In the genomic region with DNA sequence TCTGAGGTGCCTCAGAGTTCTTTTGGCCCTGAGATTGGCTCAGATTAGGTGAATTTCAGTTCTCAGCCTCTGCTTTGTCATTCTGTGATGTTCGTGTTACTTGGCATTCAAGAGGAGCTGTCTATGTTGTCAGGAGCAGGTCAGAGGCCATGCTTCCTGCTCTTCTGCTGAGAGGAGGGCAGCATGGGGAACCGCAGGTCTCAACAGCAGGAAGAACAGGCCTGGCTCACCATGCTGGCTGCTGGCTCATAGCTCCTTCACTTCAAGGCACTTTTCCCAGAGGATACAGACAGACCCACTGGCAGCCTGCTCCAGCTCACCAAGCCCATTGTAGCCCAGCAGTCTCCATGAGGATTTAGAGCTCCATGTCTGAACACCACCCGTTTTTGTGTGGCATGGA, we compare ENCODE assay signal across 26 mouse cellular contexts.
A peak's percentile ranks its signal among the peaks of the same experiment; 100 is the strongest.
DNase-seq lines count a peak whose midpoint lies in the region; ATAC-seq and TF ChIP-seq lines count a peak whose summit lies in the region.
"Had no signal": no experiment of that assay in that cellular context is flagged by ENCODE, and none has a peak within 500 bp of the region (broad histone marks: within the 10 kb centered on the region; RNA-seq: fewer than 3 reads in every experiment).

No protein-coding gene starts in this region.

- 80% methylated on average over 3 of the region's 3 CpGs for WGBS in forebrain, postnatal 0 days
- 61% methylated on average over 3 of the region's 3 CpGs for WGBS in forebrain, embryonic 15.5 days
- 24% methylated on average over 3 of the region's 3 CpGs for WGBS in lung, embryonic 15.5 days
- WGBS in olfactory bulb, adult 2 months: 59% methylated on average over 3 of the region's 3 CpGs

- TF ChIP-seq CTCF in forebrain, postnatal 0 days (IDR thresholded peaks at IDR 0.05; ENCODE audit: low read depth): no peak
- TF ChIP-seq CTCF in olfactory bulb, adult 2 months (IDR thresholded peaks at IDR 0.05; ENCODE audit: insufficient read depth, low read depth, low read length): no peak

- ATAC-seq in forebrain, postnatal 0 days: no peak
- no peak for ATAC-seq in forebrain, embryonic 15.5 days (replicated peaks)
- ATAC-seq in lung, embryonic 15.5 days (ENCODE audit: borderline replicate concordance, extremely low read depth, low FRiP score, low TSS enrichment): no peak
- no peak for ATAC-seq in monocyte, adult 5-6 weeks (replicated peaks; ENCODE audit: insufficient number of reproducible peaks, low FRiP score, low TSS enrichment, poor library complexity, severe bottlenecking)
- ATAC-seq: inflammation-experienced regulatory T-cells, adult 6 months had no signal

- H3K27me3 ChIP-seq in forebrain, postnatal 0 days (ENCODE audit: insufficient read depth, low read length): no peaks in the 10 kb centered on the region
- no peaks in the 10 kb centered on the region for H3K27me3 ChIP-seq in forebrain, embryonic 15.5 days
- no peaks in the 10 kb centered on the region for H3K27me3 ChIP-seq in lung, embryonic 15.5 days
- H3K27me3 ChIP-seq: embryonic facial prominence, embryonic 12.5 days; heart, embryonic 15.5 days; hindbrain, embryonic 13.5 days; liver, embryonic 15.5 days; neural tube, embryonic 12.5 days had no signal

- no peak overlapping the region for H3K4me3 ChIP-seq in forebrain, postnatal 0 days (ENCODE audit: low read depth, low read length)
- no peak overlapping the region for H3K4me3 ChIP-seq in forebrain, embryonic 15.5 days
- no peak overlapping the region for H3K4me3 ChIP-seq in lung, embryonic 15.5 days
- no peak overlapping the region for H3K4me3 ChIP-seq in brown adipose tissue, adult 24 weeks (ENCODE audit: insufficient read depth, low read depth, low read length)
- no peak overlapping the region for H3K4me3 ChIP-seq in olfactory bulb, adult 2 months (ENCODE audit: insufficient read depth, low read depth, low read length)
- H3K4me3 ChIP-seq: embryonic facial prominence, embryonic 12.5 days; heart, embryonic 15.5 days; hindbrain, embryonic 13.5 days; limb, embryonic 10.5 days; liver, embryonic 15.5 days; neural tube, embryonic 12.5 days had no signal

- no peak overlapping the region for H3K4me2 ChIP-seq in forebrain, postnatal 0 days (ENCODE audit: low read depth)
- H3K4me2 ChIP-seq in forebrain, embryonic 15.5 days (replicated peaks): no peak overlapping the region
- no peak overlapping the region for H3K4me2 ChIP-seq in lung, embryonic 15.5 days
- H3K4me2 ChIP-seq: embryonic facial prominence, embryonic 12.5 days; heart, embryonic 15.5 days; hindbrain, embryonic 13.5 days; liver, embryonic 15.5 days; neural tube, embryonic 12.5 days had no signal

- peak overlapping the region; percentile 29; the same call in 1 of the 2 replicates for H3K27ac ChIP-seq in forebrain, postnatal 0 days (ENCODE audit: low read depth, low read length)
- no peak overlapping the region for H3K27ac ChIP-seq in forebrain, embryonic 15.5 days (replicated peaks)
- peak overlapping the region; percentile 86 for H3K27ac ChIP-seq in lung, embryonic 15.5 days
- H3K27ac ChIP-seq in brown adipose tissue, adult 24 weeks (replicated peaks; ENCODE audit: low read depth, low read length): peak overlapping the region; percentile 37; the same call in 1 of the 2 replicates
- peak overlapping the region; percentile 54; the same call in 1 of the 2 replicates for H3K27ac ChIP-seq in olfactory bulb, adult 2 months (ENCODE audit: insufficient read depth, low read depth, low read length)
- H3K27ac ChIP-seq: embryonic facial prominence, embryonic 12.5 days; heart, embryonic 15.5 days; hindbrain, embryonic 13.5 days; kidney, postnatal 0 days; limb, embryonic 10.5 days; liver, embryonic 15.5 days; neural tube, embryonic 12.5 days had no signal

- no peak for TF ChIP-seq POLR2A in olfactory bulb, adult 2 months (IDR thresholded peaks at IDR 0.05; ENCODE audit: insufficient read depth, low read depth, low read length)

- no peaks in the 10 kb centered on the region for H3K36me3 ChIP-seq in forebrain, postnatal 0 days (ENCODE audit: insufficient read depth)
- H3K36me3 ChIP-seq in forebrain, embryonic 15.5 days: no peaks in the 10 kb centered on the region
- no peaks in the 10 kb centered on the region for H3K36me3 ChIP-seq in lung, embryonic 15.5 days
- H3K36me3 ChIP-seq: embryonic facial prominence, embryonic 12.5 days; heart, embryonic 15.5 days; hindbrain, embryonic 13.5 days; limb, embryonic 10.5 days; liver, embryonic 15.5 days; neural tube, embryonic 12.5 days had no signal

- no peak for DNase-seq in forebrain, postnatal 0 days
- no peak for DNase-seq in lung, postnatal 14 days
- no peak for DNase-seq in left cerebral cortex, adult 9 months (ENCODE audit: low spot score in 2 of 2)
- DNase-seq: adrenal gland, postnatal 36 days; cerebellum, adult 11-12 months; cerebellum, postnatal 14 days; heart, postnatal 36 days; kidney, adult 2 months; liver; midbrain, embryonic 14.5 days; retina, postnatal 1 day; right cerebral cortex, postnatal 25 days; spleen, adult 18-20 months had no signal

- no peaks in the 10 kb centered on the region for H3K9me3 ChIP-seq in forebrain, postnatal 0 days (ENCODE audit: low read length)
- no peaks in the 10 kb centered on the region for H3K9me3 ChIP-seq in forebrain, embryonic 15.5 days
- no peaks in the 10 kb centered on the region for H3K9me3 ChIP-seq in lung, embryonic 15.5 days
- H3K9me3 ChIP-seq: embryonic facial prominence, embryonic 12.5 days; heart, embryonic 15.5 days; hindbrain, embryonic 13.5 days; limb, embryonic 10.5 days; liver, embryonic 15.5 days; neural tube, embryonic 12.5 days had no signal

- H3K4me1 ChIP-seq in forebrain, postnatal 0 days (ENCODE audit: insufficient read depth): no peaks in the 10 kb centered on the region
- H3K4me1 ChIP-seq in forebrain, embryonic 15.5 days: no peaks in the 10 kb centered on the region
- peaks cover 29% of the 10 kb centered on the region for H3K4me1 ChIP-seq in lung, embryonic 15.5 days
- H3K4me1 ChIP-seq in brown adipose tissue, adult 24 weeks (ENCODE audit: control insufficient read depth, insufficient read depth, insufficient read length, low read length): peaks cover 11% of the 10 kb centered on the region; the same call in 1 of the 2 replicates
- peaks cover 17% of the 10 kb centered on the region for H3K4me1 ChIP-seq in olfactory bulb, adult 2 months (ENCODE audit: control insufficient read depth, insufficient read depth, low read length)
- H3K4me1 ChIP-seq: embryonic facial prominence, embryonic 12.5 days; heart, embryonic 15.5 days; hindbrain, embryonic 13.5 days; liver, embryonic 15.5 days; neural tube, embryonic 12.5 days had no signal

- no peak overlapping the region for H3K9ac ChIP-seq in forebrain, postnatal 0 days
- no peak overlapping the region for H3K9ac ChIP-seq in forebrain, embryonic 15.5 days (replicated peaks)
- no peak overlapping the region for H3K9ac ChIP-seq in lung, embryonic 15.5 days
- H3K9ac ChIP-seq: embryonic facial prominence, embryonic 12.5 days; heart, embryonic 15.5 days; hindbrain, embryonic 13.5 days; liver, embryonic 15.5 days; neural tube, embryonic 12.5 days had no signal
